Mouse (Mus musculus) splenic B cell, adult 2 months (primary cell): ENCODE results near the gene Shf.

Experiments used
- DNase-seq: peaks from one replicate; pipeline ENCODE4 v3.0.0-alpha.2; 2011; ENCODE audit warnings: low read depth, low spot score
- H3K27me3 ChIP-seq: 2 replicates; pipeline ENCODE4 v1.6.1; 2012; ENCODE audit warnings: mild to moderate bottlenecking, low read length, moderate library complexity, mixed read lengths; ENCODE audit not compliant: control insufficient read depth, poor library complexity, insufficient read depth, severe bottlenecking
- H3K36me3 ChIP-seq: 2 replicates; pipeline ENCODE4 v1.6.1; 2012; ENCODE audit warnings: mild to moderate bottlenecking, low read length, moderate library complexity, mixed read lengths; ENCODE audit not compliant: control insufficient read depth, poor library complexity, insufficient read depth, severe bottlenecking

The Shf gene

GRCm38 (mm10) chr2:122362622-122363523, 6.1 kb downstream of the Shf start:
- Histone ChIP-seq H3K36me3 (no peaks in the 10 kb centered on the region), H3K27me3 (no peaks in the 10 kb centered on the region)
- no peak for DNase-seq

DNA sequence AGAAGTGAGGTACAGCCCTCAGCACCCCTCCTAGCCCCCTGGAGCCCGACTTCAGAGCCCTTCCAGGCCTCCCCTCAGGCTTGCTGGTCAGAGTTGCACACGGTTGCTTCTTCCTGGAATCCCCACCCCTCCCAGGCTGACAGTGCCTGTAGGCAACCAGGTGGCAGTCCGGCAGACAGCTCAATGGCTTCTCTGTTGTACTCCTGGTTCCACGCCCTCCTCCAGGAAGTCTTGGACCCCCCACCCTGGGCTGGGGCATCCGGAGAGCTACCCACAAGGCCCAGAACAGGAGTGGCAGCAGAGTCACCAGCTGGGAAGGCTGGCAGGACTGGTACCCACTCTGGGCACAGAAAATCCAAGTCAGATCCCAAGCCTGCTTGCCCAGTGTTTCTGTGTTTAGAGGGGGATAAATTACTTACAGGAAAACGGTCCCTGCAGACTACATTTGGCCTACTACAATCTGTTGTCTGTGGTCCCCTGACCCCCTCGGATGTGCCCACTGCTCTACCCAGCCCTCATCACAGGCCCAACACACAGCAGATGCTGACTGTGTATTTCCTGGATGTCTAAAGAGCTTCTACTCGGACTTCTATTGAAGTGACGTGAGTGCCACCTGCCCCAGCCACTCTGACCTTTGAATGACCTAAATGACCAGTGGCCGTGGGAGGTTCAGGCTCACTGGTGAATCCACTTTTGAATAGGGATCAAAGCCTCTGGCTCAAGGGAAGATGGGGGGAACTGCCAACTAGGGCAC, 6.9 kb downstream of the Shf start:
- no peak for DNase-seq
- H3K36me3 ChIP-seq, result no peaks in the 10 kb centered on the region
- no peaks in the 10 kb centered on the region for H3K27me3 ChIP-seq

DNA sequence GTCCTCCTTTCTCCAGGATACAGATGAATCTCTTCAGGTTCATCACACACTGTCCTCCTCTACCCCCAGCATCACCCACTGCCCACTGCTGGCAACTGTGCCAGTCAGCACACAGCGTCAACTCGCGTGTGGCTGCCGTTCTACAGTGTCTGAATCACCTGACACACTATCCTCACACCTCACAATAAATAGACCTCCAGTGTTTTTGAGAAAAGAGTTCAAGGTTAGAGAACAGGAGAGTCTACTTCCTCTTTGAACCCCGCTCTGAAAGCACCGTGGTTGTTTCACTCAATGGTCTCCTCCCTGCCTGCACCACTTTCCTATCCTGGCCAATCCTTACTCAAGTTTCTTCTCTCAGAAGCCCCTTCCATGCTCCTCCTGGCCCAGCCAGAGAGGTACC, 7.8 kb downstream of the Shf start:
- DNase-seq, result peak; percentile 51
- H3K27me3 ChIP-seq, result no peaks in the 10 kb centered on the region

DNA sequence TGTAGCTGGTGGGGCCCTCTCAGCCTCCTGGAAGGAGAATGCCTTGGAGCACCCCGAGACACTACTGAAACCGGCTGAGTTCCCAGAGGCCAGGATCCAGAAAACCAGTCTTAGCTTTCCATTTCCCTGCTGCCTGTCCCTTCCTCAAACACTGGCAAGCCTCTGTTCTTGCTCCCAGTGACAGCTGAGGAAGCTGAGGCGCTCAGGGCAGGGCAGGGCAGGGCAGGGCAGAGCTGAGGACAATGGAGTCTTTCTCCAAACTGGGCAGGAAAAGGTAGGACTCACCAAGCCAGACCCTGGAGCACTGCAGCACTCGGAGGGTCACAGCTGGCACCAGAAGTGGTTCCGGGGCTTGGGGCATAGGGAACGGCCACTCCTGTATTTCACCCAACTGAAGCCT, 8.7 kb downstream of the Shf start:
- Histone ChIP-seq H3K27me3 (no peaks in the 10 kb centered on the region), H3K36me3 (no peaks in the 10 kb centered on the region)
- DNase-seq, result no peak

More for the DNA sequence above, 7.8 kb downstream of the Shf start:
- H3K36me3 ChIP-seq, result no peaks in the 10 kb centered on the region

GRCm38 (mm10) chr2:122356187-122356586, 12.8 kb downstream of the Shf start:
- H3K27me3 ChIP-seq, result no peaks in the 10 kb centered on the region
- DNase-seq, result no peak
- H3K36me3 ChIP-seq, result no peaks in the 10 kb centered on the region

DNA sequence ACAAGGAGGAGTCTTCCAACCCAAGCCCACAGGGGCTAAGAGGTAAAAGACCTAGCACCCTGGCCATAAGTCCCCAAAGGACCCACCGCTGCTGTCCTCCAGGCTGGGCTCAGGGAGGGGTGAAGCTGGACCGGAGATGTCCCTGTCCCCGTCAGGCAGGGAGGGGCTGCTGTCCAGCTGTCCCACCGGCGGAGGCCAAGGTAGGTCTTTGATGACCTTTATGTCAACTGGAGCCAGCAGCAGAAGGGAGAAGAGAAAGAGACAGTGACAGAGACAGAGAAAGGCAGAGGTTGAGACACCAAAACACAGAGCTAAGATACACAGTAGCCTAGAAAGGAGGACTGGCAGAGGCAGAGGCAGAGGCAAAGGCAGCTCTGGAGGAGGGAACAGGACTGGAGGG, 13.6 kb downstream of the Shf start:
- DNase-seq, result no peak
- Histone ChIP-seq H3K36me3 (no peaks in the 10 kb centered on the region), H3K27me3 (no peaks in the 10 kb centered on the region)

DNA sequence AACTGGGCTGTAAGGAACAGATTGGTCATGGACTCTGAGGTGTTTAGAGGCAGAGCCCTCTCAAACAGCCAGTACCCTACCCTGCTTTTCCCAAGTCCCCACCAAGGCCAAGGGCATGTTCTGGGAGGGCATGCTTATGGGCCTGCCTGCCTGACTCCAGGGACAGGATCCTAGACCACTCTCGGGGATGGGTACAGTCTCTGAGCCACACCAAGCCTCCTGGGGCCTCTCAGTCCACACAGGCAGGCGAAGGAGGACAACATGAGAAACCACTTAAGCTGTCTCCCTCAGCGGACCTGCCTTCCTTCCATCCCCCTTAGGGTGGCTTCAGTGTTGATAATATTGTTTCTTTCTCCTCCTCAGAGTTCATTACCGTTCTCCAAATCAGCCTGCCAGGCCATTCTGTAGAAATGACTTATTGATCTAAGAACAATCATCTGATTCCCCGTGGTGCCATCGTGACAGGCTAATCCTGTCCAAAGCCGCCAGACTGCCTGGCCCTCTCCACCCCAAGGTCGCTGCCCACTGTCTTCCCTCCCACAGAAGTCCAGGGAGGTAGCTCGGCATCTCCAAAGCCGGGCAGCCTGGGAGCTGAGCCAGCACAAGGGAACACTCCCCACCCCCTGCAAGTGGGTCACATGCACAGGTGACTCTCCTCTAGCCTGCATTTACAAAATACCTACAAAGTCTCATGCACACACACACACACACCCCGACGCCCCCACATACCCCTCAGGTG, 14.6 kb downstream of the Shf start:
- H3K27me3 ChIP-seq, result no peaks in the 10 kb centered on the region
- DNase-seq, result no peak

GRCm38 (mm10) chr2:122353765-122354164, 15.2 kb downstream of the Shf start:
- DNase-seq, result no peak
- H3K36me3 ChIP-seq, result no peaks in the 10 kb centered on the region
- H3K27me3 ChIP-seq, result no peaks in the 10 kb centered on the region

More for the DNA sequence above, 14.6 kb downstream of the Shf start:
- H3K36me3 ChIP-seq, result no peaks in the 10 kb centered on the region

- DNase-seq, result no peak
Observed at GRCm38 (mm10) chr2:122352992-122353391, 16.0 kb downstream of the Shf start.

GRCm38 (mm10) chr2:122351931-122352329, 17.0 kb downstream of the Shf start:
- DNase-seq, result no peak
- Histone ChIP-seq H3K27me3 (no peaks in the 10 kb centered on the region), H3K36me3 (no peaks in the 10 kb centered on the region)

More at GRCm38 (mm10) chr2:122352992-122353391, 16.0 kb downstream of the Shf start:
- Histone ChIP-seq H3K27me3 (no peaks in the 10 kb centered on the region), H3K36me3 (no peaks in the 10 kb centered on the region)

DNA sequence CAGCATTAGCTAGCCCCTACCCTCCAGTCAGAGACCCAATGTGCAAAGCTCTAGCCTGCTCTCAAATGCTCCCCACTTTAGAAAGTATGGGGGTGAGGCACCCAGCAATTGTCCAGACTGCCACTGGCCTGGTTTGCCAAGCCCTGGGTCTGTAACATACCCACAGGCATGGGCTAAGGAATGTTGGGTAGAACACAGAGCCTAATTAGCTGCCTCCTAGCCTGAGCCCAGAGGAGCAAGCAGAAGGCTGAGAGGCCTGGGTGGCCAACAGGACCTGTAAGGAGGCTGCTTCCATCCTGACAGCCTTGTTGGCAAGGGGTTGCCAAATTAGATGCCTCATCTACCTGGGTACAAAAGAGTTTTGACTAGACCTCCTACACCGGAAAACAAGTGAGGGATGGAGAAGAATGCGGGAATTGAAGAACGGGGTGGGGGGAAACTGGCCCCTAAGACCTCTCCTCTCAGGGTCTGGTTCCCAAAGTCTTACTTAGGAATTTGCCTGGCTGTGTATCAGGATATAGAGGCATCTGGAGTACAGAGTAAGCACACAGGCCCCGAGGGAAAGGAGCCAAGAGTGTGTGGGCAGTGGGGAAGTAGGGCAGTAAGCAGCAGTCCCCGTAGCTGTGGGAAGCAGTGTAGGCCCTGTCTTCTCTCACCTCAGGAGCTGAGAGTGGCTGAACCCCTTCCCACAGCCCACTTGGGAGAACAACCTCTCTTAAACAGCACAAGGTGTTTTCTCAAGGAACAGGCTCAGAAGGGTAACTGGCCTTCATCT, 17.6 kb downstream of the Shf start:
- Histone ChIP-seq H3K36me3 (no peaks in the 10 kb centered on the region), H3K27me3 (no peaks in the 10 kb centered on the region)
- no peak for DNase-seq

DNA sequence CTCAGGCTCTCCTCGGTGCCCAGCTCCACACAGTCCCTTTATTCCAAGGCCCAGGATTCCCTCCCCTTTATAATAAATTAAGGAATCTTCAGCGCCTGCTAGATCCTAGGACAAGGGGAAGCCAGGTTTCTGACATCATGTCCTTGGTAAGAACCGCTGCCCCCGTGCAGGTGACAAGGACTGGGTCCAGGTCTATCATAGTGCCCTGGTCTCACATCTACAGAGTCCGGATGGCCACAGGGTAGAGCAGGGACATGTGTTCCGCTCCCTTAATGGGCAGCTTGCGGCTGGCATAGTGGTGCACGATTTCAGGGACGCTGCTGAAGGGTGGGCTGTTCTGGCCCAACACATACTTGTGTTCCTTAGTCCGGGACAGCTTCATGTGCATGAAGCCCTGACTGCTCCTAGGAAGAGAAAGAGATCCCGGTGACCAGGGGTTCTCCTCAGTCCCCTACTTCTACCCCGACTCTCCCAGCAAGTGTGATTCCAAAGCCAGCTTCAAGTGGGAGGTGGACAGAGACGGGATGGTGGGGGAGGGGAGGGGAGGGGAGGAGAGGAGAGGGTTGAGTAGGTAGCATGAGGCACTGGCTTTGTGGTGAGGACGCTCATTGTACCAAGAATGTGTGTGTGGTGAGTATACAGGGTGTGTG, 19.7 kb downstream of the Shf start:
- H3K36me3 ChIP-seq, result no peaks in the 10 kb centered on the region
- peak; percentile 22 for DNase-seq
- no peaks in the 10 kb centered on the region for H3K27me3 ChIP-seq

- no peaks in the 10 kb centered on the region for H3K36me3 ChIP-seq
- H3K27me3 ChIP-seq, result no peaks in the 10 kb centered on the region
- DNase-seq, result peak; percentile 82
Observed at GRCm38 (mm10) chr2:122348531-122349131, 20.3 kb downstream of the Shf start.
